Comparison of ENCODE assay signal across 25 mouse cellular contexts in the genomic region with DNA sequence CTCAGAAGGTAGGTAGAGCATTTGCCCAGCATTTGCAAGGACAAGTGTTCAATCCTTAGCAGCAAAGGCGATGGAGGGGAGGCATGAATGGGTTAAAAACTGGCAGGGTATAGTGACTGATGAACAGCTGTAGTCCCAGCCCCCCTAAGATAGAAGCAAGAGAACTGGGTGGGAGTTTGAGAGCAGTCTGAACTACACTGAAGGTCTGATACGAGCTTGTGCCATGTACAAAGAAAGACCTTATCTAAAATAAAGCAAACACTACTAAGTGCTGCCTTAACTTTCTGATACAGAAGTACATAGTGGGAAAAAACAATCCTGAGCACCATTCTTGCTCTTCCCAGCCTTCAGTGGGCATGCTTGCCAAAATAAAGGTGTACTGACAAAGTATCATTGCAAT.
"Had no signal": no experiment of that assay in that cellular context is flagged by ENCODE, and none has a peak within 500 bp of the region (broad histone marks: within the 10 kb centered on the region; RNA-seq: fewer than 3 reads in every experiment).

No protein-coding gene starts in this region.

- H3K27me3 ChIP-seq: heart, embryonic 12.5 days; hindbrain, embryonic 12.5 days; intestine, embryonic 15.5 days; limb, embryonic 13.5 days; limb, embryonic 15.5 days; liver, embryonic 13.5 days had no signal

- H3K9me3 ChIP-seq: heart, embryonic 10.5 days; heart, embryonic 12.5 days; hindbrain, embryonic 10.5 days; hindbrain, embryonic 12.5 days; intestine, embryonic 15.5 days; limb, embryonic 13.5 days; limb, embryonic 15.5 days; liver, embryonic 13.5 days had no signal

- H3K9ac ChIP-seq: heart, embryonic 12.5 days; hindbrain, embryonic 12.5 days; hindbrain, embryonic 14.5 days; intestine, embryonic 15.5 days; limb, embryonic 13.5 days; limb, embryonic 15.5 days; liver, embryonic 13.5 days had no signal

- H3K4me3 ChIP-seq: gastrocnemius, adult 2 months; heart, embryonic 10.5 days; heart, embryonic 12.5 days; hindbrain, embryonic 10.5 days; hindbrain, embryonic 12.5 days; intestine, embryonic 15.5 days; layer of hippocampus, adult 2 months; left cerebral cortex, adult 2 months; limb, embryonic 13.5 days; limb, embryonic 15.5 days; liver, embryonic 13.5 days had no signal

- H3K36me3 ChIP-seq: heart, embryonic 10.5 days; heart, embryonic 12.5 days; hindbrain, embryonic 10.5 days; hindbrain, embryonic 12.5 days; intestine, embryonic 15.5 days; liver, embryonic 13.5 days had no signal

- ATAC-seq: hindbrain, embryonic 16.5 days; inflammation-experienced regulatory T-cells, adult 6 months; intestine, embryonic 15.5 days; intestine, postnatal 0 days had no signal

- H3K4me2 ChIP-seq: heart, embryonic 12.5 days; hindbrain, embryonic 12.5 days; hindbrain, embryonic 14.5 days; intestine, embryonic 15.5 days; limb, embryonic 13.5 days; limb, embryonic 15.5 days; liver, embryonic 13.5 days had no signal

- H3K4me1 ChIP-seq: hindbrain, embryonic 12.5 days; liver, embryonic 13.5 days had no signal

- H3K27ac ChIP-seq: gastrocnemius, adult 2 months; heart, embryonic 10.5 days; hindbrain, embryonic 10.5 days; hindbrain, embryonic 12.5 days; hindbrain, embryonic 14.5 days; intestine, embryonic 15.5 days; layer of hippocampus, adult 2 months; left cerebral cortex, adult 2 months; limb, embryonic 13.5 days; limb, embryonic 15.5 days; liver, embryonic 13.5 days had no signal

- DNase-seq: gastrocnemius, adult 2 months; gastrocnemius, postnatal 10 days; gastrocnemius, postnatal 25 days; heart, adult 18-20 months; heart, postnatal 10 days; heart, postnatal 4 days; kidney, adult 18-20 months; kidney, adult 8-10 months; kidney, postnatal 10 days; kidney, postnatal 25 days; kidney, postnatal 4 days; liver, embryonic 13.5 days had no signal
